Mouse (Mus musculus) induced T-regulatory cell, adult 2 months (primary cell): ENCODE data around the gene Ppt1.
"Not testable (repeated sequence)": the region's sequence is repeated elsewhere in the genome, so short reads cannot be mapped to it uniquely, and the experiment has no call there.

Experiments used
- DNase-seq: peaks from one replicate; pipeline ENCODE4 v3.0.0-alpha.2; 2012; ENCODE audit warnings: low read depth

Ppt1 gene

GRCm38 (mm10) chr4:122835530-122836402 is at the start of gene Ppt1:
Ppt1 (plus strand) TSS chr4:122836242.
- DNase-seq, result peak; percentile 95

GRCm38 (mm10) chr4:122789335-122790089 is 46.5 kb upstream of the Ppt1 start:
- DNase-seq, result no peak

- peak; percentile 85 for DNase-seq
These were observed 27.9 kb upstream of the Ppt1 start for GRCm38 (mm10) chr4:122808108-122808507.

- DNase-seq, result no peak
These were observed 24.9 kb upstream of the Ppt1 start for GRCm38 (mm10) chr4:122811180-122811579.

- no peak for DNase-seq
These were observed 24.2 kb upstream of the Ppt1 start for GRCm38 (mm10) chr4:122811824-122812223.

GRCm38 (mm10) chr4:122816202-122816601 is 19.8 kb upstream of the Ppt1 start:
- no peak for DNase-seq

- not testable (repeated sequence) for DNase-seq
These were observed 15.1 kb upstream of the Ppt1 start for GRCm38 (mm10) chr4:122820941-122821340.

- no peak for DNase-seq
These were observed 8.4 kb upstream of the Ppt1 start for GRCm38 (mm10) chr4:122827651-122828050.

GRCm38 (mm10) chr4:122829339-122829738 is 6.7 kb upstream of the Ppt1 start:
- DNase-seq, result no peak

GRCm38 (mm10) chr4:122831888-122832287 is 4.2 kb upstream of the Ppt1 start:
- no peak for DNase-seq

- no peak for DNase-seq
These were observed 347 bp downstream of the Ppt1 start for GRCm38 (mm10) chr4:122836403-122836775.

- DNase-seq, result no peak
These were observed 1.2 kb downstream of the Ppt1 start for GRCm38 (mm10) chr4:122837180-122837730.

- DNase-seq, result no peak
These were observed 2.0 kb downstream of the Ppt1 start for GRCm38 (mm10) chr4:122837994-122838393.

GRCm38 (mm10) chr4:122838416-122838815 is 2.4 kb downstream of the Ppt1 start:
- DNase-seq, result peak; percentile 55

GRCm38 (mm10) chr4:122848150-122848621 is 12.1 kb downstream of the Ppt1 start:
- peak; percentile 34 for DNase-seq

- DNase-seq, result no peak
These were observed 15.5 kb downstream of the Ppt1 start for GRCm38 (mm10) chr4:122851535-122851934.

- DNase-seq, result no peak
These were observed 17.6 kb downstream of the Ppt1 start for GRCm38 (mm10) chr4:122853691-122854090.

GRCm38 (mm10) chr4:122854770-122855169 is 18.7 kb downstream of the Ppt1 start:
- DNase-seq, result no peak

- DNase-seq, result peak; percentile 41
These were observed 21.9 kb downstream of the Ppt1 start for GRCm38 (mm10) chr4:122857909-122858308.

GRCm38 (mm10) chr4:122859096-122859674 is 23.1 kb downstream of the Ppt1 start:
- no peak for DNase-seq

GRCm38 (mm10) chr4:122861836-122862235 is 25.8 kb downstream of the Ppt1 start:
- DNase-seq, result no peak

GRCm38 (mm10) chr4:122868041-122868440 is 32.0 kb downstream of the Ppt1 start:
- no peak for DNase-seq
